Mouse (Mus musculus): ENCODE data around the gene Grk5.
"Not testable (repeated sequence)": the region's sequence is repeated elsewhere in the genome, so short reads cannot be mapped to it uniquely, and the experiment has no call there.

Grk5 gene

GRCm38 (mm10) chr19:60910304-60910703, 20.8 kb downstream of the Grk5 start:
- DNase-seq (ENCODE audit: extremely low spot score, low read depth, low spot score) = no peak

DNA sequence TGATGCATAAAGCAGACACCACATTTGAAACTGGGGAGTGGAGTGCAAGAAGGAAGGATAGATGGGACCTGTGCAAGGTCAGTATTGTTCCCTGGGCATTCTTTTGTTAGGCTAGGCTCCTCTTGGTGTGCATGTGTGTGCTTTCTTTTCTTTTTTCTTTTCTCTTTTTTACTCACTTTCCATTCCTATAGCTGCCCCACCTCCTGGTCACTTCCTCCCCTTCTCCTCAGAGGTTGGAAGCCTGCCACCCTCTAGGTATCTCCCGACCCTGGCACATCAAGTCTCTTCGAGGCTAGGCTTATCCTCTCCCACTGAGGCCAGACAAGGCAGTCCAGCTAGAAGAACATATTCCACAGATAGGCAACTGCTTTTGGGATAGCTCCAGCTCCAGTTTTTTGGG, 22.1 kb downstream of the Grk5 start:
- DNase-seq (ENCODE audit: extremely low spot score, low read depth, low spot score) = no peak

DNA sequence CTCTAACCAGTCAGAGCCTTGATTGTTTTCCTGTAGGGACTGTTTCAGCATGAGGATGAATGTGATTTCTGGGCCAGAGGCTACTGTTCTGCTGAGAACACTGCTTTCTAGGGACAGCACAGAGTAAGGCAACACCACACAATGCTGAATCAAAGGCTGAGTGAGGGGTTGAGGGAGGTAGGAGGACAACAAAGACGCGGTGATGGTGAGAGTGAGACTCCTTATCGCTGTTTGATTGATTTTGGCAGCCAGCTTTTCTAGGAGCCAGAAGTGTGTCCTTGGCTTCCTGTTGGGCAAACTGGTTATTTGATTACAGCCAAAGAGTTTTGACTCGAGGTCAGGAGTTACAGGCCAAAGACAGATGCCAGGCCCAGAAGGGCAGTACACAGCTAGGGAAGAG, 25.7 kb downstream of the Grk5 start:
- DNase-seq (ENCODE audit: extremely low spot score, low read depth, low spot score) = no peak

- DNase-seq (ENCODE audit: extremely low spot score, low read depth, low spot score) = no peak
Observed at GRCm38 (mm10) chr19:60915862-60916261, 26.3 kb downstream of the Grk5 start.

GRCm38 (mm10) chr19:60916869-60917570, 27.5 kb downstream of the Grk5 start:
- no peak for DNase-seq (ENCODE audit: extremely low spot score, low read depth, low spot score)

DNA sequence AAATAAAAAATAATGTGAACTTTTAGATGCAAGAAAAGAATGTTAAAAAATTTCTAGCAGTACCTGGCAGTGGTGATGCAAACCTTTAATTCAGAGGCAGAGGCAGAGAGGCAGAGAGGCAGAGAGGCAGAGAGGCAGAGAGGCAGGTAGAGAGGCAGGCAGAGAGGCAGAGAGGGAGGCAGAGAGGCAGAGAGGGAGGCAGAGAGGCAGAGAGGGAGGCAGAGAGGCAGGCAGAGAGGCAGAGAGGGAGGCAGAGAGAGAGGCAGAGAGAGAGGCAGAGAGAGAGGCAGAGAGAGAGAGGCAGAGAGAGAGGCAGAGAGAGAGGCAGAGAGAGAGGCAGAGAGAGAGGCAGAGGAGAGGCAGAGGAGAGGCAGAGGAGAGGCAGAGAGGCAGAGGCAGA, 35.0 kb downstream of the Grk5 start:
- not testable (repeated sequence) for DNase-seq (ENCODE audit: extremely low spot score, low read depth, low spot score)

GRCm38 (mm10) chr19:60935001-60935400, 45.5 kb downstream of the Grk5 start:
- DNase-seq (ENCODE audit: extremely low spot score, low read depth, low spot score) = no peak

GRCm38 (mm10) chr19:60939954-60940379, 50.4 kb downstream of the Grk5 start:
- DNase-seq (ENCODE audit: extremely low spot score, low read depth, low spot score) = no peak

DNA sequence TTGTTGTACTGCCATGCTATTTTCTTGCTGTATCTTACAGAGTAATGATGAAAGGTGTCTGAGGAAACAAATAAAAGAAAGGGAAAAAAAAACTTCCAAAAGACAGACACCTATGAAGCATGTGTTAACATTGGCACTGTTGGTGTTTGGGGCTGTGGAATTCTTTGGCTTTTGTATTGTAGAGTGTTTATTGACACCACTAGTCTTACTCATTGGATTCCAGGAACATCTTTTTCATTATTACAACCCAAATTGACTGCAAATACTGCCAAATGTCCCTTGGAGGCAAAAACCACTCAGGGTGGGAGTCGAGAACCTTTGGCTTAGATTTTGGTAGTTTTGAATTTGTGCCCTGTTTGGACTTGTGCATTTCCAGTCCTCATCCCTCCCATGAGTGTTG, 51.3 kb downstream of the Grk5 start:
- DNase-seq (ENCODE audit: extremely low spot score, low read depth, low spot score) = no peak

- DNase-seq (ENCODE audit: extremely low spot score, low read depth, low spot score) = no peak
Observed at GRCm38 (mm10) chr19:60945801-60946311, 56.3 kb downstream of the Grk5 start.

DNA sequence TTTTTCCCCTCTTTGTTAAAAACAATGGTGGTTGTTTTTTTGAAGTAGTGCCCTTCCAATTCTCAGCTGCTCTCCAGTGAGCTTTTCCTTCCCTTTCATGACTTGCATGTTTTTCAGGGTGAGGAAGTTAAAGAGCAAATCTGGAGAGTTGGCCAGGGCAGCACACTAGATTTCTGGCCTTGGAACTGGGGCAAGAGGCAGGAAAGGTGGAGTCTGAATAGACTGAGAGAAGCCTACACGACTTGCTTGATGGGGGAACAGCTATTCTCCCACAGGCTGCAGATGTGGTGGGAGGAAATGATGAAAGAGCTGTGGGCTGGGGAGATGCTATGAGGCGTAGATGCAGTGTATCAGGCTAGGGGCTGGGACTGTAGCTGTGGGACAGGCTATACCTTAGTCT, 57.1 kb downstream of the Grk5 start:
- no peak for DNase-seq (ENCODE audit: extremely low spot score, low read depth, low spot score)

- DNase-seq (ENCODE audit: extremely low spot score, low read depth, low spot score) = no peak
Observed at GRCm38 (mm10) chr19:60948996-60949395, 59.4 kb downstream of the Grk5 start.

DNA sequence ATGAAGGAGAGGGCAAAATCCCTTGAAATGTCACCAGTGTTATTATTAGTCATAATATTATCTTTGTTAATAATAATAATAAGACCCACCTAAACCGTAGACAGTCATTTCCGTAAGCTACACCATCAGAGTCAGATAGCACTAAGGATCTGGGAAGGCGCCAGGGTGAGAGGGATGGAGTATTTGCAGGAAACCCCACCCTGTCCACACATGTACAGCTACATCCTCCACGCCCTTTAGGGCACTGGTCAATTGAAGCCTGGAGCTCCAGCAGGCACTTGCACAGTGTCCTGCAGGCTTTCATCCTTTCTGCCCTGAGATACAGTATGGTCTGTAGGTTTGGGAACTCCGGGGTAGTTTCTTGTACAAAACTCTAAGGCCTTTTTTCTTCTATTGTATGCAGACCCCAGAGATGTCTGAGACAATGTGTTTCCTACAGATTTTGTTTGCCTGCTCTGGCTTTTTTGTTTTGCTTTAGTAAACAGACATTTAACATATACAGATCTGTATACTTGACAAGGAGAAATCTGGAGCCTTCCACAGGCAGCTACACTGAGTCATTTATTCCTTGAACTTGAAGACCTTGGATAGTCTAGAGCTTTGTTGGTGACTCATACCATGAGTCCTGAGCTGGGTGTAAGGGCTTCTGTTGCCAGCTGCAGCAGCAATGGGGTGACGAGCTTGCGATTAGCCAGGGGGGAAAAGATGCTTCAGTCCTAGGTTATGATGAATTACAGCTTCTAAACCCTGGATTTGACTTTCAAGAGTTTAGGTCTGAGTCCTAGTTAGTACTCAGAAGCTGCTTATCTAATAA, 60.7 kb downstream of the Grk5 start:
- no peak for DNase-seq (ENCODE audit: extremely low spot score, low read depth, low spot score)

DNA sequence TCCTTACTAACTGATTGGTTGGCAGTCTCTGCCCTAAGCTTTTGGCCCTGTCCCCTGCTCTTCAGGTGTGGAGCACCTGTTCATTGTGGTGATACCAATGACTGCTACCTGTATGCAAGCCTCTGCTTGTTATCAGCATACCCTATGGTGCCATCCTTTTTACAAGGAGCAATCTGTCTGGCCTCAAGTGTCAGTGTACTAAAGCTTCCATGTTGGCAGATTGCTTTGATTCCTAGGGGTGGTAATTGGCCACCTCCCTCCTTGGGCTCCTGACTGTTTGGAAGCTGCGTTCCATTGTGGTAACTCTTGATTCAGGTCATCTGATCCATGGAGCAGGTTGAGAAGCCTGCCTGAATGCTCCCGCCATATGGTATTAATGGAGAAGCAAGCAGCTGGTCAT, 65.6 kb downstream of the Grk5 start:
- DNase-seq (ENCODE audit: extremely low spot score, low read depth, low spot score) = no peak

DNA sequence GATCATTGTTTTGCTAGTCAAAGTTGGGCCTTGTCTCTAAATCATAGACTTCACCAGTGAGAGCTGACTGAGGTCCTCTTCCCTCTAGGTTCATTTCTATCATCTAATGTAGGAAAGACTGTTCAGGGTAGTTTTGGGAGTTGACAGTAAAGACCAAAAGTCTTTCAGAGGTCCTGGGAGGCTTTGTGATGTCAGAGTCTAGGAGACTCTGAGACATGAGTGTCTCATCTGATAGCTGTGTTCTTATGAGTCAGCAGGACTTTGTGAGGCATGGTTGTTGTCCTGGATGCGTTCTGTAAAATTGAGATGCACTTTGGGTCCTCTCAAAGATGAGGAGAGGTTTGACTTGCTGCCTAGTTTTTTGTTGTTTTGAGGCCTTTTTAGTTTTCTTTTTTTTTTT, 66.2 kb downstream of the Grk5 start:
- no peak for DNase-seq (ENCODE audit: extremely low spot score, low read depth, low spot score)

- no peak for DNase-seq (ENCODE audit: extremely low spot score, low read depth, low spot score)
Observed at GRCm38 (mm10) chr19:60956198-60956750, 66.7 kb downstream of the Grk5 start.

DNA sequence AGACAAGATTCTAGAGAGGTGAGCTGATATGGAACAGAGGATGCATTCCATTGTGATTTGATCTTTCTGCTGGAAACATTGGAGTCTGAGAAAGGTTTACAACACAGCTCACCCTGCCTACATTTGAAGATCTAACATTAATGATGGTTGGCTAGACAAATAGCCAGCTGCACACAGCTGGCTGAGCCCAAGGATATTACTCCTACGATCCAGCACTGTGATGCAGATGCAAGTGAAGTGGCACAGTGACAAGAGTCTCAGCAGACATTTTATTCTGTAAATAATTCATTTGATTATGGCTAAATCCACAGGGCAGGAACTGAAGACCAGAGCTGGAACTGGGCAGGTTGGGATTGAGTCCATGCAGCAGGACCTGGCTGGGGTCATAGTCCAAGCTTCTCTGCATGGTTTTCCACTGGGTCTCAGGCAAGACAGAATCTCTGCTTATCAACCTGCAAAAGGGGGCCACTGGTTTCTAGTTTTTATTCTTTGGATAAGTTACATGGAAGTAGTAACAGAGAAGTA, 70.2 kb downstream of the Grk5 start:
- DNase-seq (ENCODE audit: extremely low spot score, low read depth, low spot score) = no peak

DNA sequence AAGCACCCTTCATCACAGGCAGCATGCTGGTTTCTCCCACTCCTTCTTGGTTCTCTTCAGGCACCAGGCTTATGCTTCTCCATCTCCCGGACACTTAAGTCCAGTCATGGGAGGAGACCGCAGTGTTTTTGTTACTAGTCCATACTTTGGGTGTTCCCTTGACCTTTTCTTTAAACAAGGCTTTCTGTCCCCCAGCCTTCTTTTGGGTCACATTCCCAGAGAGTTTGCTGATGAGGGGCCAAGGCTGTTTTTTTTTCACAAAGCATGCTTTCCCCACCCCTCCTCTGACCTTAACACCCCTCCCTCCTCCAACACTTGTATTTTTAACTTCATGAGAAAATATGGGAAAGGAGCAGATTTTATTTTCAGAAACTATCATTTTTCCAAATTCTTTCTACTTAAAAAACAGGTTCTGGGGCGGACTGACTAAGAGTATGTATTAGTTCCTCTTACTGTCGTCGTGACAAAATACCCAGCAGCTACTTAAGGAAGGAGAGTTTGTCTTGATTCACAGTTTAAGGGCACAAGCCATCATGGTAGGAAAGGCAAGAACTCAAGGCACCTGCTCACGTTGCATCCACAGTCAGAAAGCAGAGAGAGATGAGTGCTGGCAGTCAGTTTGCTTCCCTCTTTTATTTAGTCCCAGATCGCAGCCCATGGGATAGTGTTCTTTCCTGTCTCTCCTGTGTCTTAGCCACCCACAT, 73.0 kb downstream of the Grk5 start:
- no peak for DNase-seq (ENCODE audit: extremely low spot score, low read depth, low spot score)

- no peak for DNase-seq (ENCODE audit: extremely low spot score, low read depth, low spot score)
Observed at GRCm38 (mm10) chr19:60967909-60968308, 78.4 kb downstream of the Grk5 start.

- no peak for DNase-seq (ENCODE audit: extremely low spot score, low read depth, low spot score)
Observed at GRCm38 (mm10) chr19:60970406-60970805, 80.9 kb downstream of the Grk5 start.

GRCm38 (mm10) chr19:60971598-60971997, 82.0 kb downstream of the Grk5 start:
- DNase-seq (ENCODE audit: extremely low spot score, low read depth, low spot score) = no peak

Data from hindlimb bud, embryonic 11.5 days (tissue).